Mouse (Mus musculus) kidney, adult 2 months (tissue): Measurements from ENCODE around the gene Slc5a8. TPM values are rescaled to one million over a fixed set of nuclear protein-coding genes. Genes with fewer than 3 reads are reported as not detected.

Experiments used
- DNase-seq: peaks from one replicate; pipeline ENCODE4 v3.0.0; 2021
- H3K27ac ChIP-seq: fragments of 200-500 bp; 2 replicates; pipeline ENCODE4 v1.5.1; 2012; ENCODE audit warnings: low read depth, low read length, control low read depth, inconsistent platforms; ENCODE audit not compliant: insufficient read depth
- H3K27me3 ChIP-seq: fragments of 200-500 bp; replicated peaks from 2 replicates; pipeline ENCODE4 v1.6.1; 2012; ENCODE audit warnings: mild to moderate bottlenecking, moderate library complexity, low read length, inconsistent platforms; ENCODE audit not compliant: control insufficient read depth, insufficient read depth
- H3K36me3 ChIP-seq: fragments of 200-500 bp; 2 replicates; pipeline ENCODE4 v1.6.1; 2012; ENCODE audit warnings: mild to moderate bottlenecking, moderate library complexity, low read length, inconsistent platforms; ENCODE audit not compliant: control insufficient read depth, insufficient read depth
- H3K4me1 ChIP-seq: fragments of 200-500 bp; 2 replicates; pipeline ENCODE4 v1.6.1; 2011; ENCODE audit warnings: low read length; ENCODE audit not compliant: control insufficient read depth, insufficient read depth
- H3K4me3 ChIP-seq: fragments of 200-500 bp; 2 replicates; pipeline ENCODE4 v1.5.1; 2011; ENCODE audit warnings: mild to moderate bottlenecking, low read depth, low read length, control low read depth; ENCODE audit not compliant: insufficient read depth
- CTCF ChIP-seq: fragments of 200-500 bp; conservative IDR thresholded peaks from 2 replicates; pipeline ENCODE4 v1.5.1; 2011; ENCODE audit warnings: low read depth, mild to moderate bottlenecking, control low read depth, low read length, moderate library complexity, mixed read lengths; ENCODE audit not compliant: insufficient read depth, insufficient read length
- POLR2A ChIP-seq: fragments of 200-500 bp; IDR thresholded peaks from one replicate; pipeline ENCODE4 v1.6.1; 2011; ENCODE audit warnings: low read depth, low read length, control low read depth
- WGBS: fragments of 180-500 bp; shearing (Covaris S2); methylation state at CpG from one replicate; pipeline ENCODE4 v1.1.7; 2018; 5-methylcytosine and 5-hydroxymethylcytosine counted together
- polyA plus RNA-seq: library from polyadenylated mRNA; depleted of rRNA; stranded (reverse); fragments of >200 nt; gene quantifications from 2 replicates; pipeline ENCODE4 v1.2.3, GENCODE M21; 2012; rRNA removed

The Slc5a8 gene
- polyA plus RNA-seq, 1 experiment, result 25.3 TPM

- Histone ChIP-seq H3K36me3 (no peaks in the 10 kb centered on the region), H3K27me3 (no peaks in the 10 kb centered on the region), H3K4me3 (no peak overlapping the region), H3K4me1 (no peaks in the 10 kb centered on the region), H3K27ac (no peak overlapping the region)
- 75% methylated on average over 6 of the region's 6 CpGs for WGBS
- DNase-seq, result no peak
- TF ChIP-seq CTCF (no peak), POLR2A (no peak)
These were observed 93.1 kb downstream of the Slc5a8 start for GRCm38 (mm10) chr10:88978932-88979331.

Other genes starting within 250 kb of the Slc5a8 start
- 0.34 TPM in 1 of 2 replicates, not detected in the other for gene Spic, start 201.0 kb upstream of the Slc5a8 start, polyA plus RNA-seq
- gene Arl1, start 155.1 kb upstream of the Slc5a8 start, polyA plus RNA-seq, result 23.2 and 33.6 TPM in 2 replicates
- gene Utp20, start 59.2 kb upstream of the Slc5a8 start, polyA plus RNA-seq, result 10.9 and 14.2 TPM in 2 replicates